Mouse (Mus musculus) hindbrain, embryonic 13.5 days (tissue): Measurements from ENCODE around the gene Bcas3. TPM values are rescaled to one million over a fixed set of nuclear protein-coding genes. Genes with fewer than 3 reads are reported as not detected.

Source experiments
- ATAC-seq: fragments of 200-750 bp; cut with Nextera tagmentation; 2 replicates; pipeline ENCODE4 v1.8.0; 2017; ENCODE audit warnings: moderate TSS enrichment; ENCODE audit not compliant: low FRiP score
- H3K27ac ChIP-seq: fragments of 300-500 bp; sonication (generic); 2 replicates; pipeline ENCODE4 v1.5.1; 2015; ENCODE audit warnings: inconsistent platforms, mild to moderate bottlenecking, moderate library complexity
- H3K27me3 ChIP-seq: fragments of 300-500 bp; sonication (generic); 2 replicates; pipeline ENCODE4 v1.6.1; 2015; ENCODE audit warnings: mild to moderate bottlenecking, inconsistent platforms
- H3K36me3 ChIP-seq: fragments of 300-500 bp; sonication (generic); 2 replicates; pipeline ENCODE4 v1.6.1; 2015; ENCODE audit warnings: mild to moderate bottlenecking, inconsistent platforms
- H3K4me1 ChIP-seq: fragments of 300-500 bp; sonication (generic); replicated peaks from 2 replicates; pipeline ENCODE4 v1.6.1; 2015; ENCODE audit warnings: inconsistent platforms
- H3K4me2 ChIP-seq: fragments of 300-500 bp; sonication (generic); 2 replicates; pipeline ENCODE4 v1.6.1; 2015; ENCODE audit warnings: inconsistent platforms, mild to moderate bottlenecking, moderate library complexity
- H3K4me3 ChIP-seq: fragments of 300-500 bp; sonication (generic); 2 replicates; pipeline ENCODE4 v1.5.1; 2015; ENCODE audit warnings: mild to moderate bottlenecking, inconsistent platforms
- H3K9ac ChIP-seq: fragments of 300-500 bp; sonication (generic); 2 replicates; pipeline ENCODE4 v1.6.1; 2015; ENCODE audit warnings: mild to moderate bottlenecking, inconsistent platforms
- H3K9me3 ChIP-seq: fragments of 300-500 bp; sonication (generic); 2 replicates; pipeline ENCODE4 v1.6.1; 2016; ENCODE audit warnings: inconsistent platforms
- WGBS: fragments of 180-500 bp; shearing (Covaris S2); methylation state at CpG from one replicate; pipeline ENCODE4 v1.1.7; 2015; 5-methylcytosine and 5-hydroxymethylcytosine counted together
- polyA plus RNA-seq: library from polyadenylated mRNA; unstranded; fragments of >200 nt; fragmentation: Nextera tagmentation; extraction: Ambion mirVana; gene quantifications from 2 replicates; pipeline ENCODE4 v1.2.1, GENCODE M21; 2015

The Bcas3 gene
- polyA plus RNA-seq, 1 experiment from 2014 or later: 34.0 TPM

DNA sequence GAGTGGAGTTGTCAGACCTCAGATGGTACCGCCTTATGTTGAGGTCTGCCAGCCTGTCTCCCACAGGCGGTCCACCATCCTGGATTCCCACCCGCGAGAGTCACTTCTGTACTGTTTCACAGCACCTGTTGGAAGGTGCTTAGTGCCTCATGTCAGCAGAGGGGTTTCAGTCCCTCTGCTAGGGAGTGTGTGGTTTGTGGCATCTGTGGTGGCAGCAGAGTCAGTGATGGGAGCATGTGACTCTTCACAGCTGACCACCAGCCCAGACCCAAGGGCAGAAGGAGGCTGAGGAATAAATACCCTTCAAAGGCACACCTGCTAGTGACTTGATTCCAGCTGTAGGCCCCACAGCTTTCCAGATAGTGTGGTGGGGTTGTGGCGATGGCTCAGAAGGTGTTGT lies 94.4 kb downstream of the Bcas3 start:
- Histone ChIP-seq H3K4me2 (no peak overlapping the region), H3K27ac (no peak overlapping the region), H3K36me3 (no peaks in the 10 kb centered on the region), H3K4me3 (no peak overlapping the region), H3K4me1 (no peaks in the 10 kb centered on the region), H3K9ac (no peak overlapping the region), H3K9me3 (no peaks in the 10 kb centered on the region), H3K27me3 (no peaks in the 10 kb centered on the region)
- 94% methylated on average over 5 of the region's 5 CpGs for WGBS
- no peak for ATAC-seq

DNA sequence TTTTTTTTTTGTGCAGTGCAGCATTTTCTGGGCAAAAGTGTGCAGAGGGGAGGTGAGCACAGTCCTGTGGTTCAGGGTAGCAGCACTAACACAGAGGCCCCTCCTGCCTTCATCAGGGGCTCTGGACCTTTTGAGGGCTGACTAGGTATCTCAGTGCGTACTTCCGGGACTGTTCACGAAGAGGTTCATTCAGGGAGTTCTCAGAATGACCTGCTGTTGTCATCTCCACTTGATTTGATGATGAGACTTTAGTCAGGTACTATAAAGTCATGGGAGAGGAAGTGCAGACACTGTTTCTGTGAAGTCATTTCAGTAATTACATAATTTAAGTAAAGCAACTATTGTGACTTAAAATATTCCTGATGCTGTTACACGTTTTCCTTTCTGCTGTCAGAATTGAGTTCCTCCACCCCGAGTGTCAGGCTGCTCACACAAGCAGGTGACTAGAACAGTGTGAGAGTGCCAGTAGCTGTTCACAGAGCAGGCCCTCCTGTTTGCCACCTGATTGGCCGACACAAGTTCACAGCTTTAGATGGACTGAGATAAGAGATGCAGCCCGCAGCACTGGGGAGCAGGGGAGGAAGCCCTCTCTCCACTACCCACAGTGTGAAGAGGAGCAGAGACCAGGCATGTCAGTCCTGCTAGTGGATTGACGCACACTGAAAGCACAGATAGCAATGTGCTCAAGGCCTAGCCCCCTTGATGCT lies 100.8 kb downstream of the Bcas3 start:
- Histone ChIP-seq H3K36me3 (0 out of 2 replicates have a peak, but pooled peaks cover 4% of the 10 kb centered on the region), H3K9ac (no peak overlapping the region), H3K27me3 (no peaks in the 10 kb centered on the region), H3K4me1 (no peaks in the 10 kb centered on the region), H3K9me3 (no peaks in the 10 kb centered on the region), H3K4me2 (no peak overlapping the region), H3K27ac (no peak overlapping the region), H3K4me3 (no peak overlapping the region)
- ATAC-seq: no peak
- WGBS: 76% methylated on average over 8 of the region's 8 CpGs

DNA sequence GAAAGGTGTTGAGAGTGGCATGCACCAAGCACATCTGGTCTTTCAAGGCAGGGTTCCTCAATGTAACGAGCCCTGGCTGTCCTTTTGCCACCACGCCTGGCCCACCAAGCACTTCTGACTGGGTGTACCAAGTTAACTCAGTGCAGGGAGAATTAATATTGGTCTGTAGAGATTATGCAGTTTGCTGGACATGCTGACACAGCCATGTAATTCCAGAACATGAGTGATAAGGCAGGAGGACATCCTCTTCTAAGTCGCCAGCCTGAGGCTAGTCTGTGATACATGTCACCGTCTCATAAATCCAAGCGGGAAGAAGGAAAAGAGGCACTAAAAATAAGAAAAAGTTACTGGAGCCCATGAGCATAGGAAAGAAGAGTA lies 101.3 kb downstream of the Bcas3 start:
- Histone ChIP-seq H3K36me3 (0 out of 2 replicates have a peak, but pooled peaks cover 4% of the 10 kb centered on the region), H3K4me3 (no peak overlapping the region)
- WGBS: 92% methylated on average over 5 of the region's 5 CpGs

DNA sequence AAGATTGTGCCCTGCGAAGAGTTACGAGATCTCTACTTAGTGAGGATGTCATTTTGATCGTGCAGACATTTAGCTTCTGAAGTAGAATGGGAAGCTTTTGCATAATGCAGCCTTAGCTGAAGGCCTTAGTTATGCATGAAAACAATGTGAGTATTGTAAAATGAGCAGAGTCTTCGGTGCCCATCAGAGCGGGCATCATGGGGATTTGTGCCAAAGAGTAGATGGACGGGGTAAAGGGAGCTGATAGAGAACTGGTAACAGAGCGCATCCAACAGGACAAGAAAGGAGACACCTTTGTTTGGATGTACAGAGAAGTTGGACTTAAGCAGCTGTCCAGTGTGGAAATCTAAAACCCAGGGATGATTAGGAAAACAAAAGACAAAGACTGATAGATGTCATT lies 108.6 kb downstream of the Bcas3 start:
- no peak overlapping the region for H3K4me3 ChIP-seq
- no peak for ATAC-seq
- no peak overlapping the region for H3K27ac ChIP-seq
- H3K9me3 ChIP-seq: no peaks in the 10 kb centered on the region
- 0 out of 2 replicates have a peak, but pooled peaks cover 6% of the 10 kb centered on the region for H3K4me1 ChIP-seq
- WGBS: 73% methylated on average over 7 of the region's 7 CpGs
- H3K9ac ChIP-seq: no peak overlapping the region
- no peak overlapping the region for H3K4me2 ChIP-seq
- H3K27me3 ChIP-seq: no peaks in the 10 kb centered on the region
- H3K36me3 ChIP-seq: no peaks in the 10 kb centered on the region

More for the DNA sequence above, 101.3 kb downstream of the Bcas3 start:
- H3K27ac ChIP-seq: no peak overlapping the region
- no peak overlapping the region for H3K9ac ChIP-seq
- no peaks in the 10 kb centered on the region for H3K27me3 ChIP-seq
- no peaks in the 10 kb centered on the region for H3K4me1 ChIP-seq
- ATAC-seq: no peak
- no peak overlapping the region for H3K4me2 ChIP-seq
- H3K9me3 ChIP-seq: no peaks in the 10 kb centered on the region

DNA sequence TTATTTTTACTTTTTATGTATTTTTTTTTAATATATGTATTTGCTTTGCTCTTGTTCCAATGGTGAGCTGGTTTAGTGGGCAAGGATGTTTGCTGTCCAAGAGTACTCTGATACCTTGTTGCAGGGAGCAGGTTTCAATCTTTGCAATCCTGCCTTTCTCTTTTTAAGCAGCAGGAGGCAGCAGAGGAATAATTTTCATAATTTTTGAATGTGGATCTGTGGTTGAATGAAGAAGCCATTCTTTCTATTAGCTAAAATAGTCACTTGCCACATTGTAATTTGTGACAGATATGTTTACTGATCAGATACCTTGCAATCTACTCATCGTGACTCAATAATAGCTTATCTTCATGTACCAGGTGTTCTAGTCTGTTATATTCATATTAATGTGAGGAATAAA lies 116.6 kb downstream of the Bcas3 start:
- peaks cover 8% of the 10 kb centered on the region for H3K4me1 ChIP-seq
- no peaks in the 10 kb centered on the region for H3K36me3 ChIP-seq
- no peak overlapping the region for H3K9ac ChIP-seq
- H3K4me2 ChIP-seq: no peak overlapping the region
- H3K27me3 ChIP-seq: 0 out of 2 replicates have a peak, but pooled peaks cover 7% of the 10 kb centered on the region
- H3K4me3 ChIP-seq: no peak overlapping the region
- no peaks in the 10 kb centered on the region for H3K9me3 ChIP-seq
- WGBS: 81% methylated on average over 1 of the region's 1 CpGs
- no peak overlapping the region for H3K27ac ChIP-seq
- ATAC-seq: no peak

DNA sequence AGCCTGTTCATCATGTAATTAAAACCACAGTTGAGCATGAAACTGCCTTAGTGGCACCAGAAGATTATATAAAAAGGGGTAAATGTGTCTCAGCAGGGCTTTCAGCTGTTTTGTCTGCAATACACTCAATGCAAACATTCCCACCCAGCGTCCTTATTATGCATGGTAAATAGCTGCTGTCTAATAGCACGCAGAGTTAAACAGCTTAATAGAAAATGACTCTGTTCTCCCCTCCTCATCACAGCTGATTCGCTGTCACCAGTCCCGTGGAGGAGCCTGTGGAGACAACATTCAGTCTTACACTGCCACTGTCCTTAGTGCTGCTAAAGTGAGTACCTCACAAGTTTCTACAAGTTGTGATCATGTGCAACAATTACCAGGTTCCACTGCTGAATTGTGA lies 117.5 kb downstream of the Bcas3 start:
- 0 out of 2 replicates have a peak, but pooled peaks cover 7% of the 10 kb centered on the region for H3K27me3 ChIP-seq
- WGBS: 17% methylated on average over 4 of the region's 4 CpGs

DNA sequence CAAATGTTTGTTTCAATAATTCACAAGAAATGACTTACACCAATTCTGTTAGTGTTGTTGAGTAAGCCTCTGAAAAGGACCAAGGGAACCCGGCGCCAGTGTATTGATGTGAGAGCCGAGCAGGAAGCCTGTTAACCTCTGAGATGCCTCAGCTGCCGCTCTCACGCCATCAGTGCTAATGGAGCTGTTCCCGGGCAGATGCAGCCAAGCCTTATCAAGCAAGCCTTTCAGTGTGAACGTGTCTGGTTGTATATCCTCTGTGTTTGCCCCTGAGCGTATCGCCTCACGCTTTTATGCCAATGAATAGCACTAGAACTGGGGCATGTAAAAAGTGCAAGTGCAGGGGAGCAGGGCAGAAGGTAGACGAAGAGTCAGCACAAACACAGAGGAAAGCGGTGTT lies 121.4 kb downstream of the Bcas3 start:
- ATAC-seq: no peak
- no peaks in the 10 kb centered on the region for H3K9me3 ChIP-seq
- H3K27ac ChIP-seq: no peak overlapping the region
- H3K27me3 ChIP-seq: no peaks in the 10 kb centered on the region
- WGBS: 34% methylated on average over 12 of the region's 12 CpGs
- H3K4me1 ChIP-seq: peaks cover 9% of the 10 kb centered on the region
- H3K36me3 ChIP-seq: no peaks in the 10 kb centered on the region
- H3K9ac ChIP-seq: no peak overlapping the region
- peak overlapping the region; percentile 1; the same call in 1 of the 2 replicates for H3K4me2 ChIP-seq
- no peak overlapping the region for H3K4me3 ChIP-seq

More for the DNA sequence above, 117.5 kb downstream of the Bcas3 start:
- H3K9ac ChIP-seq: no peak overlapping the region
- no peak for ATAC-seq
- H3K4me1 ChIP-seq: peaks cover 9% of the 10 kb centered on the region
- H3K4me3 ChIP-seq: no peak overlapping the region
- no peaks in the 10 kb centered on the region for H3K36me3 ChIP-seq
- no peak overlapping the region for H3K27ac ChIP-seq
- H3K4me2 ChIP-seq: no peak overlapping the region
- no peaks in the 10 kb centered on the region for H3K9me3 ChIP-seq

DNA sequence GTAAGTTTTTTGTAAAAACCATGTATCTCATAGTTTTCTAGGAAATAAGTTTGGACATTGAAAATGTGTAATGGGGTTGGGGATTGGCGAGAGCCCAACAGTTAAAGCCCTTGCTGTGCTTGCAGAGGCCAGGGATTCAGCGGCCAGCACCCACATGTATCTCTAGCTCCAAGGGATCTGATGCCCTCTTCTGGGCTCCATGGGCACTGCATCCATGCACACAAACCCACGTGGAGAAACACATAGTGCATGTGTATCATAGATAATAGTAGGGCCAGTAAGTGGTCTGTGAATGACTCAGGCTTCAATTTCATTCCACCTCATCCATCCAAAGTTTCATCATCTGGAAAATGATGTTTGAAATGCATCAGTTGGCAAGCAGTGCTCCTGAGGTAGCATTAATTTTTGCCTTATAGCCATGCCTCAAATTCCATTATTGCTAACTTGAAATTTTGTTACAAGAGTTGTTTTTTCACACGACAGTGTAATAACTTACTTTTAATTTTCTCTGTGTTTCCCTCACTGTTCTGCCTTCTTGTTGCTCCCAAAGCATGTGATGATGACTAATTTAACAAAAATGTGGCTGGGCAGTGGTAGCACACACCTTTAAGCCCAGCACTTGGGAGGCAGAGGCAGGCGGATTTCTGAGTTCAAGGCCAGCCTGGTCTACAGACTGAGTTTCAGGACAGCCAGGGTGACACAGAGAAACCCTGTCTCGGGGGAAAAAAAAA lies 129.9 kb downstream of the Bcas3 start:
- no peaks in the 10 kb centered on the region for H3K9me3 ChIP-seq
- no peak overlapping the region for H3K4me2 ChIP-seq
- no peaks in the 10 kb centered on the region for H3K36me3 ChIP-seq
- no peak for ATAC-seq
- WGBS: 67% methylated on average over 6 of the region's 6 CpGs
- H3K27me3 ChIP-seq: no peaks in the 10 kb centered on the region
- no peak overlapping the region for H3K27ac ChIP-seq
- H3K4me3 ChIP-seq: no peak overlapping the region
- no peak overlapping the region for H3K9ac ChIP-seq
- no peaks in the 10 kb centered on the region; the same call in 1 of the 2 replicates for H3K4me1 ChIP-seq

DNA sequence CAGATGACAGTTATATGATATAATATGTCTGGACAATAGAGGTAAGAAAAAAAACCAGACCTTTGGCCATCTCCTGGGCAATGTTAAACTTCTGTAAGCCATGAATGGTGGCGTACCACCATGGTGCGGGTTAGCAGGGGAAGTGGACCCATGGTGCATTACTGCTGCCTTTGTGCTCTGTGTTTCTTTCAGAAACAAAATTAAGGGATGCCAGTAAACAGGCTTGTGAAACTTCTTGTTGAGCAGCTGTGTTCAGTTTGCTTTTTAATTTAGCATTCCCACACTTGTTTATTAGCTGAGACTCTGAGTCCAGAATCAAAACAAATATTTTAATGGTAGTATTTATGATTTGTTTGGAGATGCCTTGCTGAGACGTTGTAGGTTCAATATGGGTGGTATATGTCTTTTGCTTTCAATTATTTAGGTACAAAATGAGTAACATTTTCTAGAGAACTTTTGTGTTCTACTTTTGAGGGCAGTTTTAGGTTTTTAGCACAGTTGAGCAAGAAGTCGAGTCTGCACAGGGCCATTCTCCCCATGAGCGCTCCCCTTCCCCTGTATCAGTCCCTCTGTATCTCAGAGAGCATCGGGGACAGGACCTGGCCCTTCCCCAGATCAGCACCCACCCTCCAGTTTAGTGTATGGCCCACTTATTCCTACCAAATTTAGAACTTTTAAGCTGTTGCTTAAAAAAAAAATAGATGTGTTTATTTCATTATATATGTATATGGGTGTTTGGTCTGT lies 132.4 kb downstream of the Bcas3 start:
- Histone ChIP-seq H3K9me3 (no peaks in the 10 kb centered on the region), H3K27me3 (no peaks in the 10 kb centered on the region), H3K27ac (no peak overlapping the region), H3K4me1 (no peaks in the 10 kb centered on the region; the same call in 1 of the 2 replicates), H3K9ac (no peak overlapping the region), H3K4me2 (no peak overlapping the region), H3K4me3 (no peak overlapping the region), H3K36me3 (no peaks in the 10 kb centered on the region)
- ATAC-seq: no peak
- 86% methylated on average over 6 of the region's 6 CpGs for WGBS

DNA sequence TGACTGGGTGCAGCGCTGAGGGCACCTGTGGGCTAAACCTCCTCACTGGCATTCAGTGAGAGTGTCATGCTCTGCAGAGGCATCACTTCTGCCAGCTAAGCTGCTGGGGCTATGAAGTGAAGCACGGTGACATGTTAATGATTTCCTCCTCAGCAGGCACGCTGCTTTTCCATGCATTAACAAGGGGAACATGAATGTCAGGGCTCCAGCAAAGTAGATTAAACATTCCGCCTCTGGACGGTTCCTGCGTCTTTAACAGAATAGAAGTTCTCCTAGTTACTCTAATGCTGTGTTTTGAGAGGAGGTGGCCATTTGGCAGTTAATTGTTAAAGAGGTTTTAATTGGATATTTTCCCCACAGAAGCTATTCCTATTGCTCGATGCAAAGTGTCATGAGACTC lies 134.5 kb downstream of the Bcas3 start:
- no peaks in the 10 kb centered on the region for H3K36me3 ChIP-seq
- no peak overlapping the region for H3K4me2 ChIP-seq
- H3K9ac ChIP-seq: no peak overlapping the region
- 46% methylated on average over 7 of the region's 7 CpGs for WGBS
- ATAC-seq: no peak
- H3K9me3 ChIP-seq: no peaks in the 10 kb centered on the region
- no peak overlapping the region for H3K4me3 ChIP-seq
- H3K27me3 ChIP-seq: no peaks in the 10 kb centered on the region
- H3K27ac ChIP-seq: no peak overlapping the region
- peaks cover 3% of the 10 kb centered on the region; the same call in 1 of the 2 replicates for H3K4me1 ChIP-seq

DNA sequence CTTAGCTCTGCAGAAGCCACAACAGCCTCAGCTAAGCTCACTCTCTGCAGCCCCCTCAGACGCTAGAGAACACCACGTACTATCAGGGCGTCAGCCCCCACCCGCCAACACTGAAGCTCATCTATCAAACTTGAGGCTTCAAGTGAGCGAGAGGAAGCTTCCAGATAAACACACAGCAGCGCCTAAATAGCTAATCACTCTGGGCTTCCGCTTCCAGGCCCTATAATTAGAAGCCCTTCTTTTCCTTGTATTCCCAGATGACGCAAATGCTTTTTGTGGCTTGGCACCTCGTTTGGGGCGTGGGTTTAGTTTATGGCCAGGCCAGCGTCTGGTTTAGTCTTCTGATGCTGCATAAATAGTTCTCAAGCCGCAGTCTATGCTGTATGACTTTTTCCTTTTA lies 139.3 kb downstream of the Bcas3 start:
- Histone ChIP-seq H3K4me1 (peaks cover 3% of the 10 kb centered on the region; the same call in 1 of the 2 replicates), H3K36me3 (peaks cover 2% of the 10 kb centered on the region; the same call in 1 of the 2 replicates), H3K9ac (no peak overlapping the region), H3K27me3 (no peaks in the 10 kb centered on the region), H3K27ac (no peak overlapping the region), H3K4me2 (no peak overlapping the region), H3K4me3 (no peak overlapping the region), H3K9me3 (no peaks in the 10 kb centered on the region)
- ATAC-seq: no peak
- 39% methylated on average over 12 of the region's 12 CpGs for WGBS

DNA sequence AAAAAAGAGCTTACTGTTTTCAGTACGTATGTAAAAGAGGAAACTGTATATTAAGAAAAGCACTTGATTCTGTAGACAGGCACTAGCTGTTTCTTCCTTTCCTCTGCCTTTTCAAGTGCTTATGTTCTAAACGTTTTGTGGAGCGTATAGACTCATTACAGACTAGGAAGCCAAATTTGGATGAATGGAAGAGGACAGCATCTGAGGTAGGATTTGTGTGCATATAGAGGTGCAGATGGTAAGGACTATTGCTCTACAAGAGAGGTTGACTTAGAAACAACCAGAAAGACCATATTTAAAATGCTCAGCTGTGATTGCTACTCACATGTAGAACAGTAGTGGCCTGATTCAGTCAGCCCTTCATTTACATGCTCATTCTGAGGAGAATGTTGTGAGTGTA lies 139.7 kb downstream of the Bcas3 start:
- 89% methylated on average over 3 of the region's 3 CpGs for WGBS
- no peak for ATAC-seq
- Histone ChIP-seq H3K4me3 (no peak overlapping the region), H3K27ac (no peak overlapping the region), H3K4me2 (no peak overlapping the region), H3K36me3 (peaks cover 2% of the 10 kb centered on the region; the same call in 1 of the 2 replicates), H3K9me3 (no peaks in the 10 kb centered on the region), H3K27me3 (no peaks in the 10 kb centered on the region), H3K9ac (no peak overlapping the region), H3K4me1 (0 out of 2 replicates have a peak, but pooled peaks cover 3% of the 10 kb centered on the region)
